Comparison of ENCODE assay signal across 29 mouse cellular contexts in genomic region chr16:32567282-32567681, GRCm38 (mm10). TPM values are rescaled to one million over a fixed set of nuclear protein-coding genes. Genes with fewer than 3 reads are reported as not detected.
DNase-seq lines count a peak whose midpoint lies in the region; ATAC-seq and TF ChIP-seq lines count a peak whose summit lies in the region.
"Had no signal": no experiment of that assay in that cellular context is flagged by ENCODE, and none has a peak within 500 bp of the region (broad histone marks: within the 10 kb centered on the region; RNA-seq: fewer than 3 reads in every experiment).

No protein-coding gene starts in this region.

- no peak for TF ChIP-seq CTCF in midbrain, postnatal 0 days (IDR thresholded peaks at IDR 0.05)

- H3K27me3 ChIP-seq in liver, embryonic 12.5 days (replicated peaks) = 0 out of 2 replicates have a peak, but pooled peaks cover 3% of the 10 kb centered on the region
- H3K27me3 ChIP-seq in midbrain, embryonic 14.5 days (ENCODE audit: control insufficient read depth, insufficient read depth, low read length) = no peaks in the 10 kb centered on the region
- H3K27me3 ChIP-seq in midbrain, postnatal 0 days (ENCODE audit: insufficient read depth, low read length) = no peaks in the 10 kb centered on the region
- H3K27me3 ChIP-seq: embryonic facial prominence, embryonic 13.5 days; forebrain, embryonic 13.5 days; heart, embryonic 13.5 days had no signal

- DNase-seq in liver = no peak
- DNase-seq in midbrain, embryonic 14.5 days = peak; percentile 5
- DNase-seq in midbrain, postnatal 0 days (ENCODE audit: low spot score) = no peak
- DNase-seq in ES-CJ7 (ENCODE audit: low read depth, low spot score) = peak; percentile 82
- DNase-seq in ZHBTc4 (ENCODE audit: low read depth, low spot score) = peak; percentile 87
- no peak for DNase-seq in adrenal gland, postnatal 14 days
- DNase-seq in urinary bladder, adult 2 months (ENCODE audit: low spot score) = no peak
- DNase-seq: adrenal gland, postnatal 10 days; cerebellum, adult 11-12 months; cerebellum, adult 8-10 months; cerebellum, postnatal 10 days; cerebellum, postnatal 36 days; embryo, embryonic 11 days; gastrocnemius, postnatal 10 days; gastrocnemius, postnatal 36 days; heart, adult 2 months; heart, postnatal 14 days; heart, postnatal 4 days had no signal

- WGBS in liver, embryonic 12.5 days (ENCODE audit: insufficient replicate concordance) = 48% methylated on average over 4 of the region's 4 CpGs
- 69% methylated on average over 4 of the region's 4 CpGs for WGBS in midbrain, embryonic 14.5 days
- WGBS in midbrain, postnatal 0 days = 79% methylated on average over 4 of the region's 4 CpGs

- no peak for ATAC-seq in liver, embryonic 12.5 days
- ATAC-seq in midbrain, embryonic 14.5 days (ENCODE audit: low FRiP score, low TSS enrichment) = no peak
- ATAC-seq in midbrain, postnatal 0 days (ENCODE audit: low FRiP score) = no peak
- ATAC-seq: forebrain, embryonic 13.5 days; forebrain, embryonic 16.5 days; hindbrain, postnatal 0 days had no signal

- peaks cover 25% of the 10 kb centered on the region for H3K4me1 ChIP-seq in liver, embryonic 12.5 days
- H3K4me1 ChIP-seq in midbrain, embryonic 14.5 days (ENCODE audit: control insufficient read depth, insufficient read depth, low read length) = no peaks in the 10 kb centered on the region
- H3K4me1 ChIP-seq in midbrain, postnatal 0 days (ENCODE audit: insufficient read depth, low read length) = no peaks in the 10 kb centered on the region
- H3K4me1 ChIP-seq: embryonic facial prominence, embryonic 10.5 days; embryonic facial prominence, embryonic 13.5 days; forebrain, embryonic 10.5 days; forebrain, embryonic 13.5 days had no signal

- H3K4me2 ChIP-seq in liver, embryonic 12.5 days = no peak overlapping the region
- H3K4me2 ChIP-seq in midbrain, embryonic 14.5 days (ENCODE audit: low read length) = no peak overlapping the region
- no peak overlapping the region for H3K4me2 ChIP-seq in midbrain, postnatal 0 days (ENCODE audit: low read depth, low read length, poor library complexity, severe bottlenecking)
- H3K4me2 ChIP-seq: embryonic facial prominence, embryonic 13.5 days; forebrain, embryonic 13.5 days; heart, embryonic 13.5 days; hindbrain, embryonic 14.5 days had no signal

- no peak overlapping the region for H3K4me3 ChIP-seq in liver, embryonic 12.5 days
- H3K4me3 ChIP-seq in midbrain, embryonic 14.5 days (replicated peaks; ENCODE audit: low read depth, low read length) = no peak overlapping the region
- no peak overlapping the region for H3K4me3 ChIP-seq in midbrain, postnatal 0 days (ENCODE audit: low read depth, low read length)
- H3K4me3 ChIP-seq: embryonic facial prominence, embryonic 10.5 days; embryonic facial prominence, embryonic 13.5 days; erythroblast, embryonic 14.5 days; forebrain, embryonic 10.5 days; forebrain, embryonic 13.5 days; heart, adult 2 months; heart, embryonic 10.5 days; heart, embryonic 13.5 days had no signal

- 0 out of 2 replicates have a peak overlapping the region, but pooled peaks have one; percentile 51 for H3K27ac ChIP-seq in liver, embryonic 12.5 days
- H3K27ac ChIP-seq in midbrain, embryonic 14.5 days (replicated peaks; ENCODE audit: low read depth, low read length) = no peak overlapping the region
- no peak overlapping the region for H3K27ac ChIP-seq in midbrain, postnatal 0 days (ENCODE audit: low read depth, low read length)
- H3K27ac ChIP-seq: embryonic facial prominence, embryonic 10.5 days; embryonic facial prominence, embryonic 13.5 days; forebrain, embryonic 10.5 days; forebrain, embryonic 13.5 days; heart, adult 2 months; hindbrain, embryonic 14.5 days; hindbrain, postnatal 0 days had no signal

- H3K36me3 ChIP-seq in liver, embryonic 12.5 days = no peaks in the 10 kb centered on the region
- no peaks in the 10 kb centered on the region for H3K36me3 ChIP-seq in midbrain, embryonic 14.5 days (ENCODE audit: control insufficient read depth, insufficient read depth, low read length)
- no peaks in the 10 kb centered on the region for H3K36me3 ChIP-seq in midbrain, postnatal 0 days (ENCODE audit: insufficient read depth, low read length)
- H3K36me3 ChIP-seq: embryonic facial prominence, embryonic 10.5 days; embryonic facial prominence, embryonic 13.5 days; forebrain, embryonic 10.5 days; heart, embryonic 10.5 days; heart, embryonic 13.5 days had no signal

- H3K9ac ChIP-seq in liver, embryonic 12.5 days = no peak overlapping the region
- no peak overlapping the region for H3K9ac ChIP-seq in midbrain, embryonic 14.5 days (replicated peaks; ENCODE audit: low read length)
- H3K9ac ChIP-seq in midbrain, postnatal 0 days (replicated peaks; ENCODE audit: low read length, poor library complexity, severe bottlenecking) = no peak overlapping the region
- H3K9ac ChIP-seq: embryonic facial prominence, embryonic 13.5 days; forebrain, embryonic 13.5 days; hindbrain, embryonic 14.5 days had no signal

- H3K9me3 ChIP-seq in liver, embryonic 12.5 days (replicated peaks) = no peaks in the 10 kb centered on the region
- H3K9me3 ChIP-seq in midbrain, embryonic 14.5 days (ENCODE audit: control insufficient read depth, low read length) = no peaks in the 10 kb centered on the region
- H3K9me3 ChIP-seq in midbrain, postnatal 0 days (ENCODE audit: low read length) = no peaks in the 10 kb centered on the region
- H3K9me3 ChIP-seq: embryonic facial prominence, embryonic 13.5 days; forebrain, embryonic 13.5 days; heart, embryonic 10.5 days; heart, embryonic 13.5 days had no signal

RNA-seq across cellular contexts. Expression of gene Tfrc, which starts 41.4 kb away (rescaled TPM):
- 327 and 339 TPM in 2 replicates for polyA plus RNA-seq in liver, embryonic 12.5 days (2016; fragmentation: Nextera tagmentation; extraction: Ambion mirVana)
- polyA plus RNA-seq in midbrain, embryonic 14.5 days (2014; fragmentation: Nextera tagmentation; extraction: Ambion mirVana) = 31.8 and 69.8 TPM in 2 replicates
- 51.2 and 91.4 TPM in 2 replicates for total RNA-seq in midbrain, postnatal 0 days (2014; rRNA removed)
- polyA plus RNA-seq in midbrain, postnatal 0 days (2015; fragmentation: Nextera tagmentation; extraction: Ambion mirVana) = 39.8 and 40.6 TPM in 2 replicates
- total RNA-seq in adrenal gland, postnatal 14 days (2021) = 181 and 285 TPM in 2 replicates
- 14.1 and 17.7 TPM in 2 replicates for polyA plus RNA-seq in urinary bladder, adult 2 months (2012; rRNA removed)

Comparison
In these comparisons a context has a peak if more than half of its experiments do, and no peak if none do; other contexts are left out.
1. DNase-seq: peak in midbrain, embryonic 14.5 days (single experiment), ES-CJ7 (single experiment) and ZHBTc4 (single experiment); none in liver (single experiment), midbrain, postnatal 0 days (single experiment), adrenal gland, postnatal 14 days (single experiment) and urinary bladder, adult 2 months (single experiment).